Mouse (Mus musculus) cerebellum, postnatal 25 days (tissue): ENCODE measurements around the gene Chit1.

Experiments used
- DNase-seq, 2 experiments: peaks; one replicate each; pipeline ENCODE4 v3.0.0; 2021; ENCODE audit warnings: mixed read lengths in 2 of 2

Gene Chit1

DNA sequence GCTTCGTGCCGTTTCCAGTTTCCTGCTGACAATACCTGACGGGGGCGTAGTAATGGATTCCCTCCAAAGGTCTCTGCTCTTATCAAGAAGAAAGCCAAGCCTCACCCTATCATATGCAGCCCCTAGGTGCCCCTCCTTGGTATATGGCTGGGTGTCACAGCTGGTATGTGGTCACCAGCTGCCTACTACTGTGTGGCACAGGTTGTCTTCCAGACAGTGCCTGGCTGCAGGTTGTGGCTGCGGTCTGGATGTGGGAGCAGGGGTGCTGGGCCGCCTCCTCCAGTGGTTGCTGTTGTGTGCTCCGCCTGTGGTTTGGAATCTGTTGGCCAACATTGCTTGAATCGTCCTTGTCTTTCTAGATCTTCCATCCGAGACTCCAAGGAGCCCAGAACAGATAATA, 39.7 kb downstream of the Chit1 start:
- no peak for DNase-seq

DNA sequence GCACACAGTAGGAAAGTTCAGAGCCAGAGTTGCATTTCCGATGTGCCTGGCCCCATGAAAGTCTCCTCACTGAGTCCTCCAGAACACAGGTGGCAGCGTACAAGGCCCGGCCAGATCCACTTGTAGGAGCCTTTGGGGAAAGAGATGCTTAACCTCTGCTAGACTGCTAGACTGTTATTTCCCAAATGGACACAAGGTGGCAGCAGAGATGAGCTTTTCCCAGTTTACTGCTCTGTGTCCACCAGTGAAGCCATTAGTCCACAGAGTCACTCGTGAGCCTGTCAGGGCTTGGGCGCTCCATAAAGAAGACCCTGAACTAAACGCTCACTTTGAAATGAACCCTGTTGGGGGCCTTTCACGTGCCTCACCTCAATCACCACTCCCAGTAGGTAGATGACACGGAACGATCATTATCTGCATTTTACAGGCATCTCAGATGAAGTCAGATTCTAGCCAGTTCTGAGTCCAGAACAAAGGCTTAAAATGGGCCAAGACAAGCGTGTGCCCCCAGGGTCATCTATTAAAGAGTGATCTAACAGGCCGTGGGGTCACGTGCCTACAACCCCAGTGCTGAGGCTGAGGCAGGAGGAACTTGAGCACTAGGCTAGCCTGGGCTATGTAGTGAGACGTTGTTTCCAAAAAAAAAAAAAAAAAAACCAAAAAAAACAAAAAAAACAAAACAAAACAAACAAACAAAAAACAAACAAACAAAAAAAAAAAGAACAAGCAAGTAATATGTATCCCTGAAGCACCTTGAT, 40.8 kb downstream of the Chit1 start:
- peak; percentile 85 to 92 for DNase-seq

DNA sequence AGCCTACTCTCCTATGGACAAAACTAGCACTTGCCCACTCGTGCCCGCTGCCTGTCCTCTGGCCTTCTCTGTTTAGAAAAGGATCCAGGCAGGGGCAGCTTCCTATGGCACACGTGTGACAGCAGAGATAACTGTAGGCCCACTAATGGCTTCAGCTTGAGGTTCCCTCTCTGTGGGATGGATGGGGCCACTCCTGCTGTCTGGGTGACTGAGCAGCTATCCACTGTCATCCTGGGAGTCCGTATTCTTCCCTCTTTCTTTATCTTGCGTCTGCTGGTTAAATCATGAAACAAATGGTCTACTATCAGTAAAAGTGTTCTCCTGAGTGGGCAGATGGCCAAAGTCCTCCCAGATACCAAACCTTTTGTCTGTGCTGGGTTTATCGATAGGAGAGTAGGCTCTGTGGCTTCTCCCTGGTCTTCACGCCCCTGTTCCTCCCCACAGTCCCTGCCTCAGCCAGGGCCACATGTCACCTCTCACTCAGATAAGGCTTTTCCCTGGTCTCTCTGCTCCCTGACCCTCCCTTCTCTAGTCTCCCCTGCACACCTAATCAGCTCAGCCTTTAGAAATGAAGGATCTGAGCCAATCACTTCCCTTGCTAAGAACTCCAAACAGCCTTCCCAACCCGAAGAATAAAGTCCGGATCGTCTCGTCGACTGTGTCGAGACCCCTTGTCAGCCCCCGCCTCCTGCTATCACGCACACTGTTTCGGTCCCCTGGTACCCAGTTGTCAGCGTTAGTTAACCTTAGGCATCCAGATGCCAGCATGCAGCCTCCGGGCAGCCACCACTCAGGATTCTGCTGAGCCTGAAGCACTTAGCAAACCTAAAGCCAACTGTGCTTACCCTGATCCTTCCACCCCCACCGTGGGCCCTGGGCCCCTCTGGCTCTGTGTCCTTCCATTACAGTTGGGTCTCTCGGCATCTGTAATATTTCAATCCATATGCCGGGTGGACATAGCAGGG, 41.9 kb downstream of the Chit1 start:
- DNase-seq: no peak

DNA sequence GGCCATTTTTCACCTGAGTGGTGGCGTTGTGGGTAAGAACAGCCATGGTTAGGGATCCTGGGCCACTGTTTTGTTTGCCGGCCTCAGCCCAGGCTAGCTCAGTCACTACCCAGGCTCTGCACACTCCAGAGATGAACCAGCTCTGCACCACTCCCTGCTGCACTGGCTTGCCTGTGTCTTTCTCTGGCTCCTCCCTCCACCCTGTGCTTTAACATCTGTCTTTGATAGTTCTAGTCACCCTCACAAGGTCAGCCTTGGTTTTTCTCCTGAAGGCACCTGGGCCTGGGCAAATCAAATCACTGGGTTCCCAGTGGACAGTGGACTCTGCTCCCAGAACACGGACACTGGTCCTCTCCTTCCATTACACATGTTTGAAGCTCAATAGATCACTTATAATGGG, 43.1 kb downstream of the Chit1 start:
- no peak for DNase-seq

DNA sequence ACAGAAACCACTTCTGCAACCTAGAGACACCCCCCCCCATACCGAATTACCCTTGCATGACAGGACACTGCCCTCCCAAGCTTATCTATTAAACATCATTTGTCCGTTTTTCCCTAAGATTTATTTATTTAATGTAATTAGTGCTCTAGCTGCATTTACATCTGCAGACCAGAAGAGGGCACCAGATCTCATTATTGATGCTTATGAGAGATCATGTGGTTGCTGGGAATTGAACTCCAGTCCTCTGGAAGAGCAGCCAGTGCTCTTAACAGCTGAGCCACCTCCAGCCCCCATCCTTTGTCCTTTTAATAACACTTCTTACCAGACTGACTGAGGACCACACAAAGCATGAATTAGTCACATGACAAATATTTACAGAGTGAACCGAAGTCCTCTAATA, 43.6 kb downstream of the Chit1 start:
- DNase-seq: no peak

DNA sequence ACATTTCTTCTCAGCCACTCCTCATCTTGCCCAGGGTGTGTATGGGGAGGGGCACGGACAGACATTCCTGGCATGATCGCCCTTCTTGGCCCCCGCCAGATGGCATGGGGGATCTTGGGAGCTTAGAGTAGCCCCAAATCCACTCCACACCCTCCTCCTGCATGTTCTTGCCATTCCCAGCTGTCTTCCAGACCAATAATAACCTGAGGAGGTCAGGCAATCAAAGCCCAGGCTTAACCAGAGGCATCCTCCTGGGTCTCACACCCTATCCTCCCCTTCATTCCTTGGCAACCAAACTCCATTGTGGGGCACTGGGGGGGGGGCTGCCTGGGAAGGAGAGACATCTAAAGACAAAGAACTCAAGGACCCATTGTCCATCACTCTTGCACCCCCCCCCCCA, 49.4 kb downstream of the Chit1 start:
- DNase-seq: no peak

DNA sequence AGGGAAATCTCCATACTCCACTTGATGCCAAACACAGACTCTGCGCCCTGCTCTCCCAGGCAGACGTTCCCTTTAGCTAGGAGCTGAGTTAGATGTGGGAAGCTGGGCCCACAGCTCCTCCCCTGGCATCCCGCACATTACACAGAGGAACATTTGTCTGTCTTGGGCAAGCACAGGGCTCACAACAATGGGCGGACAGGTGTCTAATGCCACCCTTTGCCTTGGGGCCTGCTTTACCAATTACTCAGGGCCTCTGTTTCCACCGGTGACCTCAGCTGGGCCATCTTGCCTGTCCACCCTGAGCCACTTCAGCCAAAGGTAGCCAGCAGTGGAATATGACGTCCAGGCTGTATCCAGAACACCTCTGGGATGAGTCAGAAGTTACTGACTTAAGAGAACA, 50.4 kb downstream of the Chit1 start:
- no peak for DNase-seq

DNA sequence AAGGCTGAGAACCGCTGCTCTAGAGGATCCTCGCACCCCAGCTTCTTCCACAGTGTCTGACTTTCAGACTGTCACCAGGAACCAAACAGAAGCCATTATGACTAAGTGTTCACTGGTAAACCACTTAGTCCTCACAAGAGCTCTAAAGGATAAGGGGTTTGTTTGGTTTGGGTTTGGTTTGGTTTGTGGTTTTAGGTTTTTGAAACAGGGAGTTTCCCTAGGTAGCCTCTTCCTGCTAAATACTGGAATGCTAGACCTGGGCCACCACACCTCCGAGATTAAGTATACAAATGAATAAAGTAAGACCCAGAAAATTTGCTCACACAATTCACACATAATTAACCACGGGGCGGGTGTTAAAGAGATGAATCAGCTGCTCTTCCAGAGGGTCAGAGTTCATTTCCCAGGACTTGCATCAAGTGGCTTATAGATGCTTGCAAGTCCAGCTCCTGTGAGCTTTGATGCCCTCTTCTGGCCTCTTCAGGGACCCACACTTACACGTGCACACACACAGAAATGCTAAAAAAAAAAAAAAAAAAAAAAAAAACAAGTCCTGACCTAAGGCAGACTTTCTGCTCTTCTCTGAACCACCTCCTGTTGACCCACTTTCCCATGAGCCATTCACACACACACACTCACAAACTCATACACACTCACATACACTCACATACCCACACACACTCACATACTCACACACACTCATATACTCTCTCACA, 51.6 kb downstream of the Chit1 start:
- no peak for DNase-seq

DNA sequence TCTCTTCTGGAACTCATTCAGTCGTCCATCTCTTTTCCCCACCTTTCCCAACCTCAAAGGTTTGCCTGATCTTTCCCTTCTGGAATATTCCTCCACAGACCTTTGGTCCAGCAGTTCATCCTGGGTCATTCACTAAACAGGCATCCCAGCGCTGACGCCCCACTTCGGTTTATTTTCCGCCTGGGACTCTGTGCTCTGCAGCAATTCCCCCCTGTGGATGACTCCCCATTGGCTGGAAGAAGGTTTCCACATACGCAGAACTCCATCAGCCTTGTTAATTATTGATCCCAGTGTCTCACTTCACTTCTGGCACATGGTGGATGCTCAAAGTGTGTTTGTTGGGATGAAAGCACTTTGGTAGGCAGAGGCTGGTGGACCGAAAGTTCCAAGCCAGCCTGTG, 52.4 kb downstream of the Chit1 start:
- DNase-seq: no peak

DNA sequence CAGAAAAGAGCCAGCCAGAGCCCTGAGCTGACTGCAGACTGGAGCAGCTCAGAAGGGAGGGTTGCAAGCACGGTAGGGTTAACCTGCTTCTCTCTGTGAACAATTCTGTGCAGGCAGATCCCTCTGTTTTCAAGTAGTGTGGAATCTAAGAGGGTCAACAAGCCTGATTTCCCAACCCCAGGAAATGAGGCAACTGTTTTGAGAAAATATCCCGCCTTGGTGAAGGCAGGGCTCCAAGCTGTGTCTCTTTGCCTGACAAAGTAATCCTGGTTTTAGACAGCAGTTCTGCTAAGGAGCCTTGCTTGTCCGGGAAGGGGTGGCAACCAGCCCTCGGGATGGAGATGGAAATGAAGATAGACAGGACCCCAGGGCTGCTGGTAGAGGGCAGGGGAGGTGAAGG, 53.4 kb downstream of the Chit1 start:
- DNase-seq: no peak

DNA sequence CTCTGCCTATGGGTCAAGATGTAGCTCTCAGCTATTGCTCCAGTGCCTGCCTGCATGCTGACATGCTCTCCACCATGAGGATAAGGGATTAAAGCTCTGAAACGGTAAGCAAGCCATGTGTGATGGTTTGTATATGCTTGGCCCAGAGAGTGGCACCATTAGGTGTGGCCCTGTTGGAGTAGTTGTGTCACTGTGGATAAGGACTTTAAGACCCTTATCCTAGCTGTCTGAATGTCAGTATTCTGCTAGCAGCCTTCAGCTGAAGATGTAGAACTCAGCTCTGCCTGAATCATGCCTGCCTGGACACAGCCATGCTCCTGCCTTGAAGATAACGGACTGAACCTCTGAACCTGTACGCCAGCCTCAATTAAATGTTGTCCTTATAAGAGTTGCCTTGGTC, 55.5 kb downstream of the Chit1 start:
- DNase-seq: no peak

DNA sequence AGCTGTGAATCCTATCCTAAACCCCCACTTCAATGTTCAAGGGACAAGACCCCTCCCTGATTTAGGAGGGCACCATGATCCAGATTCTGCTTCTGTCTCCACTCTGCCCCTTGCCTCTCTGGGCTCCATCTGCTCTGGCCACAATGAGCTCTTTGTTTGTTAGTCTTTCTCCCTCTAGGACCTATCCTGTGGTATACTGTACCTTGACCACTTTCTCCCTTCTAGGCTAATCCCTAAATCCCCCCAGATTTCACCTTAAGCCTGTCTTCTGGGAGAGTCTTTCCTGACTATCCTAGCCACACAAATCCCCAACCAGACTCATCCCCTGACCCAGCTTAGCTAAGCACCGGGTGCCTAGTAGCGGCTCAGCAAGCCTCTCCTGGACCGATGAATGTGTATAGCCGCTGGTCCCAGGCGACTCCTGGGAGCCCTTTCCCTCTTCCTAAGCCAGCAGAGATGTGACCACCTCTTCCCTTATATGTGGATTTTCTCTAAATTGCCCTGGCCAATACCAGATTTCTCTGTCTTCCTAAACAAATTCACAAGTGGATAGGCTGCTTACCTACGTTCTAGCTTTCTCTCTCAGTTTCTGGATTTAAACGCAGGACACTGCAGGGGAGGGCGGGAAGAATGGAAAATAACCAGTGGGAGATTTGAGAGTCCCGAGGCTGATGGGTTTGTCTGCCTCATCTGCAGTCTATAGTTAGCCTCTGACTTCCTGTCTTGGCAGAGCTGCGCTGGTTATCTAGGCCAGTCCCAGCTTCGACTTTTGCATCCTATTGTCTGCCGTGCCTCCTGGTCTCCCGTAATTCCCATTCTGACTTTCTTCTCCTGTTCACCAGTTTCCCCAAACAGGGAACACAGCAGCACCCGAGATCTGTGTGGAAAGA, 56.6 kb downstream of the Chit1 start:
- peak; percentile 62 to 72 for DNase-seq

DNA sequence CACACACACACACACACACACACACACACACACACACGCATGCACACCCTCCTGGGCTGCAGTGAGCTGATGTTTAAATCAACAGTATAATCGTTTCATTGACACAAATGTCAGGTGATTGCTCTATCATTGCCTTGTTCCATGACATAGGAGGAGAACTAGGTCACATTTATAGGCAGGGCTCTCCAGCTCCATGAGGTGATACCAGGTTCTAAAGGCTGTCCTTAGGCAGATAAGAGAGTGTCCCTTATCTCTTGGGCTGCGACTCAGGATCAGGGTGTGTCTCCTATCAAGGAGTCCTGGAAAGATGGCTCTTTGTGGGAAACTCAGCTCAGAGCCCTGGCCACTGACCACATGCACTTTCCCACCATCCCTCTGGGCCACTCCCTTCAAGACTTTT, 57.5 kb downstream of the Chit1 start:
- no peak for DNase-seq

DNA sequence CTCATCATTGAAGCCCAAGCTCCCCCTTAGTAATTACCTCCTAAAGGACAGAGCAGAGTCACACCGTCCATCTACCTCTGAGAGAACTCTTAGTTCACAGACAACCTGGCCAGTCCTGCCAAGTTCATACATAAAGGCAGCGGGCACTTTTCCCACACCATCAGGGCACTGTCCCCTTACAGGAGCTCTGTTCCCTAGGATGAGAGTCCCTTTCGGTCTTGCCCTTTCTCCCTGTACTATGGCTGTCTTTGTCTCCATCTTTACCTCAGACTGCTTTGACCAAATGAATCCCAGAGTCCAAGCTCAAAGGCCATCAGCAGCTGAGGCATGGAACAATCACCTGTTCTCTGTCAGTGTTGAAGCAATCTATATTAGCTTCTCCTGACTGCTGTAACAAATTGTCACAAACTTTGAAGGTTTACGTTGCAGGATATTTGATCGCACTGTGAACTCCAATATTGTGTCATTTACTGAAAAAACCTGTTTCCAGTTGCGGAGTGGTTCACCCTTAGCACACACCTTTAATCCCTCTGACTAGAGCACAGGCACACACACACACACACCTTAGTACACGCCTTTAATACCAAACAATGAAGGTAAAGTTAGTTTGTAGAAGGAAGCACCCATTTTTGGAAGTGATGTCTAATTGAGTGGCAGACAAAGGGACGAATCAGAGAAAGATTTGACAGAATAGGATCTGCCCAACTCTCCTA, 58.1 kb downstream of the Chit1 start:
- DNase-seq: no peak

DNA sequence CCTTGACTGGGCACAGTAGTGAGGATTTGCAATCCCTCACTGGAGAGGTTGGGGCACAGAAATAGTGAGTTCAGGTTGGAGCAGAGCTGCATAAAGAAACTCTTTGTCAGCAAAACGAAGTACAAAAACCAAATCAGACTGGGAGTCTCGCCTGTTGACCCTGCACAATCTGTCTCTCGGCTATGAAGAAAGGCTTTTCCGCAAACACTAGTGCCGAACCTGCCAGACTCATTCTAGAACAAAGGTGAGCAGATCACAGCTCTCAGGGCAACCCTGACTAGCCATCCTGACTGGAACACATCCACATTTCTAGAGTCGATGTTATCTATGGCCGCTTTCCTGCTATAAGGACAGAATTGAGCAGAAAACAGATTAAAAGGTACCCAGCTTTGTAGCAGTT, 62.0 kb downstream of the Chit1 start:
- DNase-seq: no peak

DNA sequence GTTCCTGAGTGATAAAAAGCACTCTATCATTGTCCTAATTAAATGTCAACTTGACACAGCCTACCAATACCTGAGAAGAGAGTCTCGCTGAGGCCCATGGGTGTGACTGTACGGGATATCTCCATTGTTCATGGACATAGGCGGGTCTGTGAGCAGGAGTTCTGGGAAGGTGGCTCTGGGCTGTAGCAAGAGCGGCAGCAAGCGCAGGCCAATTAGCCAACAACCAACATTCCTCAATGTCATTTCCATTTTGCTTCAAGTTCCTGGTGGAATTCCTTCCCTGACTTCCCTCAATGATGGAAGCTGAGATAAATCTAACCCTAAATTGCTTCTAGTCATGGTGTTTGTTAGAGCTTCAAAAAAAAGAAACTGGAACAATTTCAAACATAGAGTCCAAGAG, 66.9 kb downstream of the Chit1 start:
- DNase-seq: no peak

DNA sequence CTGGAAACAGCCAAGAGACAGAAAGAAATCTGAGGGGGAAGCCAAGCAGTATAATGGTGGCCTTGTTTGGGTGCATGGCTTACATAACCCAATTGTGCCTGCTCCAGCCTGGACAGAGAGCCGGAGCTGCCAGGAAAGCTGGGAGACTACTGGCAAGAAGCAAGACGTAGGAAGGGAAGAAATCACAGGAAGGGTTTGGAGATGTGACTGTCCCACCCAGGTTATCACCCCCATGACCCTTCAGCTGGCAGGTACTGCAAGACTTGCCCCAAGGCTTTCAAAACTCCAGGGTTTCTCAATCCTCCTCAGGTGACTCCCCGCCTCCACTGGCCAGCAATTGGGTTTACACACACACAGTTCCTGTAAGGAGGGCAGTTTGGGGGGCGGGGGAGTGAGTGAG, 71.0 kb downstream of the Chit1 start, which contains the start of gene Chil1:
TSS of gene Chil1 (plus strand) at position 152 of the 400 bp plus-strand sequence.
- peak in 1 of 2 experiments; percentile 46 for DNase-seq

DNA sequence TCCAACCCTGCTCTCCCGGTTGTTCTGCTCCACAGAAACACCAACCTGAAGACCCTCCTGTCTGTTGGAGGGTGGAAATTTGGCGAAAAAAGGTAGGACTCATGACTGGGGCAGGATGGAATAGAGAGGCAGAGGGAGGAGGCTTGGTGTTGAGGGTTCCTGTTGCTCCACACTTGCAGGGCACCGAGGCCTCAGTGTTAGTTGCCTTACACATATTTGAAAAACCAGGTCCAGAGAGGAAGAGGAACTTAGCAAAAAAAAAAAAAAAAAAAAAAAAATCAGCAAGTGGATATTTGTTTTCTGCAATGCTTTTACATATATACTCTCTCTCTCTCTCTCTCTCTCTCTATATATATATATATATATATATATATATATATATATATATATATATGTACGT, 73.0 kb downstream of the Chit1 start:
- no peak for DNase-seq

DNA sequence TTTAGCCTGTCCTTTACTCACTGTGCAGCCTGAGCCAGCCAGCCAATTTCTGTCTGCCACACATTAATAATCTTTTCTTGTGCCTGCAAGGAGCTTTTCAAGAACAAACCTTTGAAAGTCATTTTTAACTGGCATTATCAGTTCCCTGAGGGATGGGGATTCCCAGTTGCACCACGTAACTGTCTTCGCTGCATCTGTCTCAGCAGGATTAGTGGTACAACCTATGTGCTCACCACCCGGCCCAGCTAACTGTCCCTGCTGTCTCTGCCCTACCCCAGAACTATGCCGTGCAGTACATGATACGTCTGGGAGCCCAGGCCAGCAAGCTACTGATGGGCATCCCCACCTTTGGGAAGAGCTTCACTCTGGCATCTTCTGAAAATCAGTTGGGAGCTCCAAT, 77.2 kb downstream of the Chit1 start:
- DNase-seq: no peak

DNA sequence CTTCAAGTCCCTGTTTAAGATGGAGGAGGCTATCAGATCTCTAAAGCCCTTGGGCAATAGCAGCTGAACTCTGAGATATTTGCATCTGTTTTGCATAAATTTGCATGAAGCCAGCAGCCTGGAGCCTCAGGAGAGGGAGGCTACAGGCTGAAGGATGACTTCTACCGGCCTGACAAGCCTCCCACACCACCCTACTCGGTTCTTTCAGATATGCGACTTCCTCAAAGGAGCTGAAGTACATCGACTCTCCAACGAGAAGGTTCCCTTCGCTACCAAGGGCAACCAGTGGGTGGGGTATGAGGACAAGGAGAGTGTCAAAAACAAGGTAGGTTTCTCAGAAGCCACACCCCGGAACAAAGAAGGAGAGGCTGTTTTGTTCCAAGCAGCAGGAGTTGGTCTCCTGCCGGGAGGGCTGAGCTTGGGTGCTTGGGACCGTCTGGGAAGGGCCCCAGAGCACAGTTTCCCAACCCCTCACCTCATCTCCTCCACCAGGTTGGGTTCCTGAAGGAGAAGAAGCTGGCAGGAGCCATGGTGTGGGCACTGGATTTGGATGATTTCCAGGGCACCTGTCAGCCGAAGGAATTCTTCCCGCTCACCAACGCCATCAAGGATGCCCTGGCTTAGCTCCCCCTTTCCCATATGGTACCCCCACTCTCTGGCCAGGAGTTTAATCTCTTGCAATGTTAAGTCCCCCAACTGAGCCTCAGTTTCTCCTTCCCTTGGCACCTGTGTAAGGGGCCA, 78.1 kb downstream of the Chit1 start:
- DNase-seq: peak; percentile 43 to 54

DNA sequence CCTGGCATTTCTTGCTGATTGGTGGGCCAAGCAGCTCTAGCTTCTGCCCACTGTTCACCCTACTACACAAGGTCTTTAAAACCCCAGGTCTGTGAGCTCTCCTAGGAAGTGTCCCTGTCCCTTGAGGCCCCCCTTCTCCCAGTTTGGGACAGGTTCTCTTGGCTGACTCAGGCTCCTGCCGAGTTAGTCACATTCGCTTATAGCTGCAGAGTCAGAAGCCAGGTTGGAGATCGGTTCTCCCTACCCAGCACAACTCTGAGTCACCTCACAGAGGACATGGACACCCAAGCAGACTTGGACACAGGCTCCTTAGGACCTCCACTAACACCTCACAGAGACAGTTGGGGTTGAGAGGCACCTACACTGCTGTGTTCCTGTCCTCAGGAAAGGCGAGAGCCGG, 80.2 kb downstream of the Chit1 start:
- no peak for DNase-seq
